Mouse (Mus musculus) heart, adult 2 months (tissue): ENCODE data around the gene Atp6v1a. TPM values are rescaled to one million over a fixed set of nuclear protein-coding genes. Genes with fewer than 3 reads are reported as not detected.

Experiments
- DNase-seq, 2 experiments: peaks; one replicate each; pipeline ENCODE4 v3.0.0; 2021
- H3K27ac ChIP-seq: fragments of 200-600 bp; 2 replicates; pipeline ENCODE4 v1.8.1; 2022
- H3K27me3 ChIP-seq: fragments of 200-500 bp; 2 replicates; pipeline ENCODE4 v1.6.1; 2012; ENCODE audit warnings: mild to moderate bottlenecking, low read length, inconsistent platforms, mixed read lengths; ENCODE audit not compliant: control insufficient read depth, insufficient read depth
- H3K36me3 ChIP-seq: fragments of 200-500 bp; 2 replicates; pipeline ENCODE4 v1.6.1; 2012; ENCODE audit warnings: low read length, inconsistent platforms; ENCODE audit not compliant: control insufficient read depth, insufficient read depth
- H3K4me1 ChIP-seq: fragments of 200-500 bp; 2 replicates; pipeline ENCODE4 v1.6.1; 2011; ENCODE audit warnings: low read length; ENCODE audit not compliant: control insufficient read depth, insufficient read depth
- H3K4me3 ChIP-seq: fragments of 200-600 bp; 2 replicates; pipeline ENCODE4 v1.8.1; 2022
- H3K79me2 ChIP-seq: fragments of 200-500 bp; replicated peaks from 2 replicates; pipeline ENCODE4 v1.6.1; 2012; ENCODE audit warnings: mild to moderate bottlenecking, inconsistent platforms, low read length, moderate library complexity, mixed read lengths; ENCODE audit not compliant: control insufficient read depth, insufficient read depth
- H3K9ac ChIP-seq: fragments of 200-500 bp; 2 replicates; pipeline ENCODE4 v1.6.1; 2012; ENCODE audit warnings: low read depth, mild to moderate bottlenecking, control low read depth, inconsistent platforms, low read length, mixed read lengths
- CTCF ChIP-seq: fragments of 200-600 bp; IDR thresholded peaks from 2 replicates; pipeline ENCODE4 v1.8.1; 2022; ENCODE audit warnings: antibody characterized with exemption, mild to moderate bottlenecking, moderate library complexity
- EP300 ChIP-seq: fragments of 200-500 bp; IDR thresholded peaks from 2 replicates; pipeline ENCODE4 v1.6.1; 2011; ENCODE audit warnings: low read depth, low read length, control low read depth; ENCODE audit not compliant: insufficient read depth
- POLR2A ChIP-seq: fragments of 200-500 bp; IDR thresholded peaks from 2 replicates; pipeline ENCODE4 v1.6.1; 2011; ENCODE audit warnings: mild to moderate bottlenecking, low read depth, low read length, control low read depth; ENCODE audit not compliant: insufficient read depth
- WGBS: fragments of 180-500 bp; shearing (Covaris S2); methylation state at CpG from one replicate; pipeline ENCODE4 v1.1.7; 2018; 5-methylcytosine and 5-hydroxymethylcytosine counted together
- intact Hi-C: fragments of 180-260 bp; cut with DNase I; formaldehyde crosslinking; loops from one replicate; pipeline ENCODE4 v1.15.1; 2025
- polyA plus RNA-seq: library from polyadenylated mRNA; depleted of rRNA; stranded (reverse); fragments of >200 nt; gene quantifications from 2 replicates; pipeline ENCODE4 v1.2.3, GENCODE M21; 2012; rRNA removed
- total RNA-seq, 2 experiments: library from RNA; stranded (reverse); gene quantifications; 2 replicates each; pipeline ENCODE4 v1.2.3; 2021

Gene Atp6v1a
- total and polyA plus RNA-seq, 3 experiments, result 8.3 to 25.3 (median 24.2) TPM

GRCm38 (mm10) chr16:44053265-44053664 lies 86.2 kb downstream of the Atp6v1a start:
- 79% methylated on average over 6 of the region's 6 CpGs for WGBS
- no peak overlapping the region for H3K4me3 ChIP-seq
- no peak overlapping the region for H3K27ac ChIP-seq
- no peak for DNase-seq
- intact Hi-C loops, result no loop called here
- no peaks in the 10 kb centered on the region for H3K36me3 ChIP-seq
- H3K4me1 ChIP-seq, result no peaks in the 10 kb centered on the region
- no peak for TF ChIP-seq CTCF
- TF ChIP-seq EP300, result no peak
- TF ChIP-seq POLR2A, result no peak
- H3K9ac ChIP-seq, result no peak overlapping the region
- H3K27me3 ChIP-seq, result no peaks in the 10 kb centered on the region
- no peaks in the 10 kb centered on the region for H3K79me2 ChIP-seq

- WGBS, result 81% methylated on average over 6 of the region's 6 CpGs
- no peaks in the 10 kb centered on the region for H3K79me2 ChIP-seq
- H3K27ac ChIP-seq, result no peak overlapping the region
- no peak for TF ChIP-seq CTCF
- TF ChIP-seq POLR2A, result no peak
- TF ChIP-seq EP300, result no peak
- no peak overlapping the region for H3K9ac ChIP-seq
- H3K4me3 ChIP-seq, result no peak overlapping the region
- intact Hi-C loops, result no loop called here
- H3K27me3 ChIP-seq, result no peaks in the 10 kb centered on the region
- no peak for DNase-seq
- no peaks in the 10 kb centered on the region for H3K4me1 ChIP-seq
- H3K36me3 ChIP-seq, result no peaks in the 10 kb centered on the region
These were observed 87.1 kb downstream of the Atp6v1a start for GRCm38 (mm10) chr16:44052390-44052789.

GRCm38 (mm10) chr16:44050139-44050538 lies 89.4 kb downstream of the Atp6v1a start:
- Histone ChIP-seq H3K27me3 (no peaks in the 10 kb centered on the region), H3K4me1 (no peaks in the 10 kb centered on the region), H3K36me3 (no peaks in the 10 kb centered on the region), H3K79me2 (no peaks in the 10 kb centered on the region), H3K9ac (no peak overlapping the region), H3K27ac (no peak overlapping the region), H3K4me3 (no peak overlapping the region)
- WGBS, result 88% methylated on average over 5 of the region's 5 CpGs
- TF ChIP-seq CTCF (no peak), EP300 (no peak), POLR2A (no peak)
- no peak for DNase-seq
- intact Hi-C loops, result no loop called here

- DNase-seq, result no peak
- no peaks in the 10 kb centered on the region for H3K79me2 ChIP-seq
- 75% methylated on average over 4 of the region's 4 CpGs for WGBS
- no peak overlapping the region for H3K27ac ChIP-seq
- intact Hi-C loops, result no loop called here
- TF ChIP-seq POLR2A, result no peak
- TF ChIP-seq EP300, result no peak
- TF ChIP-seq CTCF, result peak; percentile 32
- no peaks in the 10 kb centered on the region for H3K36me3 ChIP-seq
- no peaks in the 10 kb centered on the region for H3K27me3 ChIP-seq
- H3K4me1 ChIP-seq, result no peaks in the 10 kb centered on the region
- no peak overlapping the region for H3K4me3 ChIP-seq
- no peak overlapping the region for H3K9ac ChIP-seq
These were observed 100.4 kb downstream of the Atp6v1a start for GRCm38 (mm10) chr16:44039112-44039511.

Other genes with a start within 250 kb of the Atp6v1a start
- 1 to 10 TPM; 2.7 to 3.6 TPM for gene Ccdc191, start 249.9 kb downstream of the Atp6v1a start, total RNA-seq
- gene Ccdc191, start 249.9 kb downstream of the Atp6v1a start, polyA plus RNA-seq, result 1.0 and 1.5 TPM in 2 replicates
- 10 to 100 TPM; 12.6 to 14.3 TPM for gene Qtrt2, start 212.9 kb downstream of the Atp6v1a start, total RNA-seq
- gene Qtrt2, start 212.9 kb downstream of the Atp6v1a start, polyA plus RNA-seq, result 13.0 and 15.8 TPM in 2 replicates
- under 1 TPM; 0.27 to 0.42 TPM for gene Zdhhc23, start 159.9 kb downstream of the Atp6v1a start, total RNA-seq
- 0.25 and 0.32 TPM in 2 replicates for gene Zdhhc23, start 159.9 kb downstream of the Atp6v1a start, polyA plus RNA-seq
- gene Gramd1c, start 76.4 kb downstream of the Atp6v1a start, total RNA-seq, result under 1 TPM; 0.37 to 0.50 TPM
- 0.37 and 1.1 TPM in 2 replicates for gene Gramd1c, start 76.4 kb downstream of the Atp6v1a start, polyA plus RNA-seq
- gene Naa50, start 125 bp upstream of the Atp6v1a start, total RNA-seq, result 10 to 100 TPM; 57.6 to 62.1 TPM
- gene Naa50, start 125 bp upstream of the Atp6v1a start, polyA plus RNA-seq, result 6.6 and 13.4 TPM in 2 replicates
- gene Usf3, start 33.5 kb upstream of the Atp6v1a start, total RNA-seq, result 10 to 100 TPM; 16.5 to 21.2 TPM
- gene Usf3, start 33.5 kb upstream of the Atp6v1a start, polyA plus RNA-seq, result 5.9 and 8.1 TPM in 2 replicates
- under 1 TPM; 0.32 to 0.37 TPM for gene Sidt1, start 193.5 kb upstream of the Atp6v1a start, total RNA-seq
- 0.76 and 1.3 TPM in 2 replicates for gene Sidt1, start 193.5 kb upstream of the Atp6v1a start, polyA plus RNA-seq
- 1 to 10 TPM; 9.3 to 10.0 TPM for gene Spice1, start 207.4 kb upstream of the Atp6v1a start, total RNA-seq
- gene Spice1, start 207.4 kb upstream of the Atp6v1a start, polyA plus RNA-seq, result 4.5 and 6.5 TPM in 2 replicates